Mouse (Mus musculus) urinary bladder, postnatal 36 days (tissue): ENCODE data around the gene Dhh.

ENCODE experiments used
- DNase-seq, 2 experiments: peaks; one replicate each; pipeline ENCODE4 v3.0.0; 2022; ENCODE audit warnings: low spot score in 2 of 2, mixed read lengths in 1 of 2

Gene Dhh

GRCm38 (mm10) chr15:98851229-98851818, 47.0 kb downstream of the Dhh start:
- DNase-seq: no peak

GRCm38 (mm10) chr15:98850668-98851067, 47.7 kb downstream of the Dhh start:
- DNase-seq: peak in 1 of 2 experiments; percentile 47

GRCm38 (mm10) chr15:98849956-98850600, 48.3 kb downstream of the Dhh start:
- DNase-seq: no peak

GRCm38 (mm10) chr15:98849165-98849564, 49.2 kb downstream of the Dhh start:
- no peak for DNase-seq

- no peak for DNase-seq
These were observed 52.2 kb downstream of the Dhh start for GRCm38 (mm10) chr15:98846140-98846539.

- DNase-seq: no peak
These were observed 53.2 kb downstream of the Dhh start for GRCm38 (mm10) chr15:98845149-98845548.

- no peak for DNase-seq
These were observed 54.6 kb downstream of the Dhh start for GRCm38 (mm10) chr15:98843595-98844223.
